Mouse (Mus musculus) right cerebral cortex, adult 18-20 months (tissue): Measurements from ENCODE around the gene Ech1.
A peak's percentile ranks its signal among the peaks of the same experiment; 100 is the strongest.

ENCODE experiments used
- DNase-seq: peaks from one replicate; pipeline ENCODE4 v3.0.0; 2022; ENCODE audit warnings: mixed read lengths

Ech1 gene

DNA sequence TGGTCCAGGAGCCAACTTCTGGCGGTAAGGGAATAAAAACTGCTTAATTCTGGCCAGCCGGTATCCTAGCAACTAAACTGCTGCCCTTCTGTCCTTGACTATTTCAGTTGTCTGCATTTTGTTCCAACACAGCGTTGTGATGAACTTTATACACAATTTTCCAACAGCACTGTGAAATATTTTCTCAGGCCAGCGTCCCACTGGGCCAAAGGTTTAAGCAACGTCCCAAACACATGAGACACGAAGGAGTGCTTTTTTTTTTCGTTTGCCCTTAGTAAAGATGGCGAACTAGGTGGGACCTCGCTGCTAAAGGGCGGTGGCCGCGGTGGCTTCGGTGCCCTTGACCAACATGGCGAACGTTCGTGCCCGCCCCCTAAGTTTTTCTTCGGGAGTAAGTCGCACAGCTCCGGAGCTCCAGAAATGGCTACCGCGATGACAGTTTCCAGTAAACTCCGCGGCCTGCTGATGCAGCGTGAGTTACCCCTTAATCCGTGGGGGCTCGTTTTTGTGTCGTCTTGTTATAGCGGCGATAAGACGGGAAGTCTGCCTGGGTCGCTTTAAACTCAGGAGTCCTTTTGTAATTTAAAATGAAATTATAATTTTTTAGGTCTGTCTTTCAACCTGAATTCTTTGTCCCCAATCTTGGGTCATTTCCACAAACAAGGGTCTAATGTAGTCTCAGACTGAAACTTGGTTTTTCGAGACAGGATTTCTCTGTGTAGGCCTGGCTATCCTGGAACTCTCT, at the start of gene Ech1:
Ech1 (plus strand) TSS at position 277 of the 745 bp plus-strand sequence.
- DNase-seq = peak; percentile 90

DNA sequence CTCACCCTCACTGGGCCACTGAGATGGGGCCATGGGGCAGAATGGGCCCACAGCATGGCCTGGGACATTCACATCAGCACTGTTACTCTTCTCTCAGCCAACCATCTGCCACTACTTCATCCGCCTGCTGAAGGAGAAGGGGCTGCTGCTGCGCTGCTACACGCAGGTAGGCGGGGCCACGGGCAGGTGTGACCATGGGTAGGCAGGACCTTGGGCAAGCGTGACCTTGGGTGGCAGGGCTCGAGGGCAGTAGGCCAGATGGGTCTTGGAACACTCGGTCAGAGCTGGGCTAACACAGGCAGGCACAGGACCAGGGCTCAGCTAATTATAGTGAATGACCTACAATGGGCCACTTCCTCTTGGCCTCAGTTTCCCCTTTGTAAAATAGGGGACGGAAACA, 46.2 kb upstream of the Ech1 start:
- no peak for DNase-seq

DNA sequence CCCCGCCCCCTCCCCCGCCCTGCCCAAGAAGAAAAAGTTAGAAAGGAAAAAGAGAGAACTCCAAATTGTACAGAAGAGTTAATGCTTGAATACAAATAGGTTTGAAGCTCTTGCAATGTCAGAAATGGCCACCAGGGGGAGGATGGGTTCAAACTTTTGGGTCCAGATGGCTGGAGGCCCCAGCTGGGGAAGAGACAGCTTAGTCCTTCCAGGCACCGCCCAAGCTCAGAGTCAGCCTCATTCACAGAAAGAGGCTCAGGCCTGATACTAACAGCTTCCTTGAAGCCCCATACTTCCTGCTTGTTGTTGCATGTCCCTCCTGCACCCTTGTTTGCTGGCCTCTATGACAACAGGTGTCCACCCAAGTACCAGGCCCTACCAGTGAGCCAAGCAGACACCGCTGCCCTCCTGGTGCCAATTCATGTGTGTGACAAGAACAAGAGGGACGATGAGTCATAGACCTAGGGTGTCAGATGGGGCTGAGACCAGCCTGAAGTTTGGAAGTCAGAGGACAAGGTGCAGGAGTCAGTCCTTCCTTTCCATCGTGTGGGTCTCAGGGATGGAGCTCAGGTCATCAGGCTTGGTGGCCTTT, 44.9 kb upstream of the Ech1 start:
- DNase-seq = peak; percentile 84

DNA sequence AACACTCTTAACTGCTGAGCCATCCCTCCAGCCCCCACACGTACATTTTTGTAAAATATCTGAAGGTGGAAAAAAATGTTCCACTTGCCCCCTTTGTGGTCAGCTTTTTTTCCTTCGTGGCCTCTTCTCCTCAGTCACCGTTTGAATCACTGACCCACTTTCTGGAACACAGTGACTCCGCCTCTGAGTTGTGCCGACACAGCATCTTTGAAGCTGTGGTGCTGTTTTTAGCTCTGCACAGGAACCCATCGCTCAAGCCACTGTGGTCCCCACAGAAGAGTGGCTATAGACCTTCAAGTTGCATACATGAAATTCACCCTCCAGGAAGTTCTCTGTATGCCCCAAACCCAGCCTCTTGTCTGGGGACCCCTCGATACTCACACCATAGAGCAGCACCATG, 44.2 kb upstream of the Ech1 start:
- peak; percentile 68 for DNase-seq

DNA sequence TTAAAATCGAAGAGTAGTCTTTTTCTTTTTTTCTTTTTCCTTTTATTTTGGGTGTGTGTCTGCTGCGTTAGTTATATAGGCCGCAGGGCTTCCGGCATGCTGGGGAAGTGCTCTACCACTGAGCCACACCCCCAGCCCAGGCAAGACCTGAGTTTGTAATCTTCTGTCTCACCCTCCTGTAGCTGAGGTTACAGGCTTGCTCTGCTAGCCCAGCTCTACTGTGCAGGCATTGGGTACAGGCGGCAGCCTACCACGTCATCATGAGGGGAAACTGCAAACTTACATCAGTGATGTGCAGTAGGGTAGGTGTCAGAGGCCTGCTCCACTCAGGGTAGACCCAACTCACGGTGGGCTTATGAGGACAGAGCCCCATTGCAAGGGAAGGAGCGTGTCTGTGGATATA, 43.8 kb upstream of the Ech1 start:
- DNase-seq = no peak

DNA sequence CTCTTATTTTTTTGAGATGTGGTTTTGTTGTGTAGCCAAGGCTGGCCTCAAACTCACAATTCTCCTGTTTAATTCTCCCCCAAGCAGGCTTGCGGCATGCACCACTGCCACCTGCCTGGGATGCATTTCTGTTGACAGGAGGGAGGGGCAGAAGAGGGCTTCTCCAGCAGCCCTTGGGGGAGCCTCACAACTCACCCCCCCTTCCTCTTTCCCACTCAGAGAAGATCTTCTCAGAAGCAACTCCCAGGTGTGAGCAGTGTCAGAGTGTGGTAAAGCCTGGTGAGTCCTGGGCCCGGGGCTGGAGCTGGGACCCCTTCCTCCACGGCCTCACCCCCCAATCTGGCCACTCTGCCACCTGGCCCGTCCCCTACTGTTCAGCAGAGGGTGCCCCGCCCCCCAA, 39.9 kb upstream of the Ech1 start:
- no peak for DNase-seq

DNA sequence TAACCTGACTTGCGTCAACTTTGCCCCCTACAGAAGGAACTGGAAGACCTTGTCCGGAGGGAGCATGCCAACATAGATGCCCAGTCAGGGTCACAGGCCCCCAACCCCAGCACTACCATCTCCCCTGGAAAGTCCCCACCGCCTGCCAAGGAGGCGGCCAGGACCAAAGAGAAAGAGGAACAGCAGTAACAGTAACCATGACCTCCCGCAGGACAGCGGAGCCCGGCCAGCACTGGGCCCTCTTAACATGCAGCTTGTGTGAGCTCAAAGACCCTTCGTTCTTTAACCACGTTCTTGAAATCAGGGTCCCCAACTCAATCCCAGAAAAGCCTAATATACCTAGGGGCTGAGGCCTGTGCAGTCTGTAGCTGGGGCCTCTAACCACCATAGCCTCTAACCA, 37.1 kb upstream of the Ech1 start:
- DNase-seq = no peak

DNA sequence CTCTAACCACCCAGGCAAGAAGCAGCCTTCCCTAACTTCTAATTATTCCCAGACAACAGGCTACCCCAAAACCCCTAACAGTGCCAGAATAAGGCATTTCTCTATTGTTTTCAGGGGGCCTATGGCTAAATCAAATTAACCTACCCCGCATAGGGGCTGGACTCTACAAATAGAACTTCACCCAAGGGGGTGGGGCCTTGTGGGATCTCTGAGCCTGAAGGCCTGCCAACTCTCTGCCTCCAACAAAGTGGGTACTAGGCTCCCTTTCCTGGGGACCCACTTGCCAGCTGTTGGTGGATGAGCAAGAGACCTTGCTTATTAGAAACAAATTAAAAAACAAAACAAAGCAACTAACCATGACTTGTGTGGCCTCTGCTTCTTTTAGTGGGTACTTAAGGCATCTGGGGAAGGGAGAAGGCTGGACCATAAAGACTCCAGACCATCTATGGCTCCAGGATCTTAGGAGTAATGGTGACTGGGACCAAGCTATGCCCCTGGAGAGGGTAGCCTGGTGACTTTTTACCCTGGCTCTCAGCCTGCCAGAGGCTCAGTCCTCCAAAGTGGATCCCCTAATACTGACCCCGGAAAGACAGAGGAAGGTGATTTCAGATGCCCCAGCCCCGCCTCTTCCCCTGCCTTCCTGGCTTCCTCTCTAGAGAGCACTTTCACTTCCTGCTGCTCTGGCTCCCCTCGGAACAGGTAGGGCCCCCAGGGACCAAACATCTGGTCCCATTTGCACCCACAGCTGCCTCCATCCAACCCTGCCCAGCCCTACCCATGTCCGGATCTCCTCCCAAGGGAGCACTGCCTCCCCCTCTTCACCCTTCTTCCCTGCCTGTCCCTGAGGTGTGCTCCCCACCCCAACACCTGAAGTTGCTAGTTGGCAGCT, 36.5 kb upstream of the Ech1 start, which contains the start of gene Rinl:
Rinl (plus strand) TSS at position 663 of the 889 bp plus-strand sequence.
- DNase-seq = no peak

DNA sequence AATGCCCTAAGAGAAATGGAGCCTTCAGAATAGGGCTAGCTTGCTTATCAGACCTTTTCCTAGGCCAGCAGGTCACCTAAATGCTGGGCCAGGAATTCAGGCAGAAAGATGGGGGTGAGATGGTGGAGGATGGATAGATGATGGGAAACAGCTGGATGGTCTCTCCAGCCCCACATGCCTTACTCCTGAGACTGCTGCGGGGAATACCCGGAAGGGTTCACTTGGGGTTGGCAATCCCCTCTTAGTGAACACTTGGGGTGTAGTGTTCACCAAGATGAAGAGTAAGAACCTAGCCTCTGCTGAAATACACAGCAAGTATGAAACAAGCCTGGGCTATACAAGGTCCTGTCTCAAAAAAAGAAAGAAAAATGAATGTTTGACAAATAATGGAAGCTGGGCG, 35.8 kb upstream of the Ech1 start:
- no peak for DNase-seq

DNA sequence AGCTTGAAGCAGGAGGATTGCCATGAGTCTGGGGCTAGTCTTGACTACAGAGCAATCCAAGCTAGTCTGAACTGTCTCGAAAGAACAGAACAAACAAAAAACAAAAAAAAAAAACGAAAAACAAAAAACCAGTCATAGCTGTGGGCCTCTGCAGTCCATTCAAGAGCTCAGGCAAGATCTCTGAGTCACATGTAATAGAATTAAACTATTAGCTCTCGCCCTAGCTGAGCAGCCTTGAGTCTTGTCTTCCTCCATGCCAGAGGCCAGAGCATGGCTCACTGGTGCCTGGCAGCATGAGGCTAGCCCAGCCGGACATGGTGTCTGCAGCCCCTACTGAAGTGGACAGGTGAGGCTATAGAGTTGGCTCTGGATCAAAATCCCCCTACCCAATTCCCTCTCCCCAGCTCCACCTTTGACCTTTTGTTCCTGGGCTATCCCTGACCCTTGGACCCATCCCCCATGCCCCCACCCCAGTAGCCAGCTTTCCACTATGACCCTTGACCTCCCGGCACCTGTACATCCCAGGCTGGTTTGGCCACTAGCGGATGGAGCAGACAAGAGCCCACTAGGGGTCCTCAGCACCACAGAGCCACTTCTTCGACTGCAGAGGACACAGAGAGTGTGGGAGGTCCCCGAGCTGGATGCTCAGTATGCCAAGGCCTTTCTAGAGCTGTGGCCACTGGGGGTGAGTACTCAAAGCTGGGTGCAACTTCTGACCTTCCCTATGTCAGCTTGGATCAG, 34.8 kb upstream of the Ech1 start:
- DNase-seq = no peak

DNA sequence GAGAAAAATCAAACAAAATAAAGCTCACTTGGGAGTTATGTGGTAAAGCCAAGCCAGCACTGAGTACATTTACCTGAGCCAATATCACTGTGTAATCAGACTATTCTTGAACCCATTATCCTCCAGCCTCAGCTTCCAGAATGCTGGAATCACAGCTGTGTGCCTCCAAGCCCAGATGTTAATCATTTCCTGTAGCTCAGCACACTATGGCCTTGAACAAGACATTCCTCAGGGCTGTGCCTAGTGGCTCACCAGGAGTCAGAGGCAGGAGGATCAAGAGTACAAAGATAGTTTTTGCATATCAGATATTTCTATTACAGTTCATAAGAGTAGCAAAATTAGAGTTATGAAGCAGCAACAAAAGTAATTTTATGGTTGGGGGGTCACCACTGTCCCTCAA, 33.3 kb upstream of the Ech1 start:
- DNase-seq = no peak

DNA sequence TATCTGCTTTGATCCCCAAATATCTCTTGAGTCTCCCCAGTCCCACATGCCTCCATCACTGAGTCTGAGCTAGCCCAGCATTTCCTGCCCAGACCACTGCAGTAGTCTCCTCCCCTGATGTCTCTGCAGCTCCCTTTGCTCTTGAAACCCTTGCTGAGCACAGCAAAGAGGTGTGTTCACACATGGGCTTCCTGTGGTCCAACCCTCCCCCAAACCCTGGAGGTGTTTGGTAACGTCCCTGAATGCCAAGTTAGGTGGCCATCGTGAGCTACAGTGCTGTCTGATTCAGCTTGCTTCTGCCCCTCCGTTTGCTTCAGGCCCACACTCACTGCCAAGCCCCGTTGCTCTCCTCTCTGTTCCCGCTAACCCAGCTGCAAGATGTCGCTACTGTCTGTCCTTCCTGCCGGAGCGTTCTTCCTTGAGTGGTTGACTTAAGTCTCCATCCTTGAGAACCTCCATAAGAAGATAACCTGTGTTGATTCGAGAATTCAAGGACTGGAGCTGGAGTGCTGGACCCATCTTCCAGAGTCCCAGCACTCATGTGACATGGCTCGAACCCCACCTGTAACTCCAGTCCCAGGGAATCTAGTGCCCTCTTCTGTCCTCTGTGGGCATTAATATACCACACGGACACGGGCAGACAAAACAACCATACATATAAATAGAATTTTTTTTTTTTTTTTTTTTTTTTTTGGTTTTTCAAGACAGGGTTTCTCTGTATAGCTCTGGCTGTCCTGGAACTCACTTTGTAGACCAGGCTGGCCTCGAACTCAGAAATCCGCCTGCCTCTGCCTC, 32.4 kb upstream of the Ech1 start:
- DNase-seq = no peak

DNA sequence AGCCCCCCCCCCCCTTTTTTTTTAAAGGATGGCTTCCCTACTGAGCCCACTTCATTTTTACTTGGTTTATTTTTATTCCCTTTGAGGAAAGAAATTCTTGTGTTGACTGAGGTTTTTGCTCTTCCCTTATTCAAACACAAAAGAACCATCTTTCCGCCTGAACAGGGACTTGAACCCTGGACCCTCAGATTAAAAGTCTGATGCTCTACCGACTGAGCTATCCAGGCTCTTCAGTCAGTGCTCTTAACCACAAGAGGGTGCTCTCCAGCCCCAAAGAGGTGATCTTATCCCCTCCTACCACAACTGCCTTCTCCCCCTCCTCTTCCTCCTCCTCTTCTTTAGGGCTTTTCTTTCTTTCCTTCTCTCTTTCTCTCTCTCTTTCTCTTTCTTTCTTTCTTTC, 31.2 kb upstream of the Ech1 start:
- DNase-seq = no peak

DNA sequence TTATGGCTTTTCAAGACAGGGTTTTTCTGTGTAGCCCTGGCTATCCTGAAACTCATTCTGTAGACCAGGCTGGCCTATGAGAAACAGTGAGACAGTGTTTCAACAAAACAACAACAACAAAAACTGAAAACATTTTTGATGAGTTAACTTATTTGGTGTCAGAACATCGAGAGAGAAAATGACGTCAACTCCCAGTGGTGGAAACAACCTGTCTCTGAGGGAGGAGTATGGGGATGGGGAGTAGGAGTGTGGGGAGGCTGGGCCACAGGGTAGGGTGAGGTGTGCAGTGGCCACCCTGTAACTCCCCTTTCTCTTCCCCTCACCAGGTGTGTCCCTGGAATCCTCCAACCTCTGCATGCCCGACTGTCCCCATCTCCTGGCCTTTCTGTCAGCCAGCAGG, 30.5 kb upstream of the Ech1 start:
- DNase-seq = no peak

DNA sequence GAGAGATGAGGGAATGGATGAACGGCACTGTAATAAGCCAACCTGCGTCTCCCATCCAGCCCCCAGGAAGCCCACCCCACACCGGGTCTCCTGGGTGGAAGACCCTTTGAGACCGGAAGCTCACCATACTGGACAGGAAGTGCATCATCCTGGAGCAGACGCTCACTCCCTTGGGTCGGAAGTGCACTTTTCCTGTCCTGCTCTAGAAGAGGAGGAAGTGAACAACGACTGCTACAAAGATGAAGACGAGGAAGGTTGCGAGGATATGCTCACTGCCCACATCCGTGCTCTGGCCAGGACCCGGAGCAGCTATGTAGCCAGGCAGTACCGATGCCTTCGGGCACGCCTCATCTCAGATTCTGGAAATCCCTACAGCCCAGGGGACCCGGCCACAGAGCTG, 29.2 kb upstream of the Ech1 start:
- no peak for DNase-seq

DNA sequence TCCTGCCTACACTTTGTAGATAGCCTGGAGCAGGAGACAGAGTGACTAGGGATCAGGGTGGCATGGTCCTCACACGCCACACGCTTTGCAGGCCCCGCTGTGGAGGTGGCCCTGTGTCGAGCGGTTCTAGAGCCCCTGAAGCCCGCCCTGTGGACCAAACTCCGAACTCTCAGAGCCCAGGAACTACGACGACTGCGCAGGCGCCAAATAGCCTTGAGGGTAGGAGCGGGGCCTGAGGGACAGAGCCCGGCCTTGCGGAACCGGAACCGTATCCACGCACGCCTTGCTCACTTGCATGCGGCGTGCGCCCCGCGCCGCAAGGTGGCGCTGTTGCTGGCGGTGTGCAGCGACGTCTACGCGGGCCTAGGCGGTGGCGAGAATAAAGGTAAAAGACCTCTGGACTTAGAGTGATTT, 28.4 kb upstream of the Ech1 start:
- peak; percentile 82 for DNase-seq

DNA sequence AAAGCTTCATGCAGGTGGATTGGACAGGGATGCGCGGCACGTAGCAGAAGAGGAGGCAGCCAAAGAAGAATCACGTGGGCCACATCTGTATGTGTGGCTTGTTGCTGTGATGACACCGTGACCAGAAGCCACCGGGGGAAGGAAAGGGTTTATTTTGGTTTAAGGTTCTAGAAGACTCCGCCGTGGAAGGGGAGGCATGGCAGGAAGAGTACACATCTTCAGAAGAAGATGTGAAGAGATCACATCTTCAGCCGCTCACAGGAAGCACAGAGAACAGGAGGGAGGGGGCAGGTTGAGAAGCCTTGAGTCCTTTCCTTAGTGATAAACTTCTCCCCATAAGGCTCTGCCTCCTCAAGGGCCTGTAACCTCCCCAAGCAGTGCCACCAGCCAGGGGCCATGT, 25.0 kb upstream of the Ech1 start:
- DNase-seq = no peak

DNA sequence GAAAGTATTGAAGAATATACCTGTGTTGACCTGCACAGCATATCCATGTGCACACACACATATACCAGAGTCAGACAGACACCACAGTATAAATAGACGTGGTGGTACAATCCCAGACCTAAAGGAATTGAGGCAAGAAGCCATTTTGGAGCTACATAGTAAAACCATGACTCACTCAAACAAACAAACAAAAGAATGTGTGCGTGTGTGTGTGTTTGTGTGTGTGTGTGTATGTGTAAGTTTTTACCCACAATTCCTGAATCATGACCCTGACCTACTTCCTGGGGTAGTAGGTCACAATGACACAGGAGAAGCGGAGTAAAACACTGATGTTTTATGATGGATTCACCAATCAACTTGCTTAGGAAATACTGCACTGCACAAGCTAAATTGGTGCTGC, 23.6 kb upstream of the Ech1 start:
- DNase-seq = no peak

DNA sequence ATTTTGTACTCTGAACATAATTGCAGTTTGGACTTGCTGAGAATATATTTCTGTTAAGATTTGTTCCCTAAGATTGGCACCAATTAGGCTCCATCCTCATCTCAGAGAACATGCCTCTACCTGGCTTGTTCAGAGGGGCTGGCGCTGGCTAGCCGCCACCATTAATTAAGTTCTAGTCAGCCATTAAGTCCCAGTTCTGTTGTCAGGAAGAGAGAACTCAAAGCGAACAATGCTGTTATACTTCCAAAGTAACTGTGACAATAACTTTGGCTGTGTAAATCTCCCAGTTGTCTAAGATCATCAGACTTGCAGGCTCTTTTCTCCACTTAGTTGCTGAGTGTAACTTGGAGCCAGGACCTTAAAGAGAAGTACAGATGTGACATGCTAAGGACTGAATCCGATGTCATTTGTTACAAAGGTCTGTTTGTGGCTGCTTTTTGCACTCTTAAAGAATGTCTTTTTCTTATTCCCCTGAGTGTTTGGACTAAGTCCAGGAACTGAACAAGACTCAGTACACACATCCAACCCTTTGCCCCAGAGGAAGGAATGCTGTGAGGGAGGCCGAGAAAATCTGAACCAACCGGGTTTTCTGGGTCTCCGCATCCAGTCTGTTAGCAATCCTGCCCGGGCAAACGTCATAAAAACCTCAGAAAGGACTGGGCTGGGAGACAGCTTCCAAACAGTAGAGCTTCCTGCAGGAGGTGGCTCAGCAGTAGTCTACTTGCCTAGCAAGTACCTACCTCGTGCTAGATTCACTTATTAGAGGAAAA, 22.9 kb upstream of the Ech1 start:
- DNase-seq = no peak

DNA sequence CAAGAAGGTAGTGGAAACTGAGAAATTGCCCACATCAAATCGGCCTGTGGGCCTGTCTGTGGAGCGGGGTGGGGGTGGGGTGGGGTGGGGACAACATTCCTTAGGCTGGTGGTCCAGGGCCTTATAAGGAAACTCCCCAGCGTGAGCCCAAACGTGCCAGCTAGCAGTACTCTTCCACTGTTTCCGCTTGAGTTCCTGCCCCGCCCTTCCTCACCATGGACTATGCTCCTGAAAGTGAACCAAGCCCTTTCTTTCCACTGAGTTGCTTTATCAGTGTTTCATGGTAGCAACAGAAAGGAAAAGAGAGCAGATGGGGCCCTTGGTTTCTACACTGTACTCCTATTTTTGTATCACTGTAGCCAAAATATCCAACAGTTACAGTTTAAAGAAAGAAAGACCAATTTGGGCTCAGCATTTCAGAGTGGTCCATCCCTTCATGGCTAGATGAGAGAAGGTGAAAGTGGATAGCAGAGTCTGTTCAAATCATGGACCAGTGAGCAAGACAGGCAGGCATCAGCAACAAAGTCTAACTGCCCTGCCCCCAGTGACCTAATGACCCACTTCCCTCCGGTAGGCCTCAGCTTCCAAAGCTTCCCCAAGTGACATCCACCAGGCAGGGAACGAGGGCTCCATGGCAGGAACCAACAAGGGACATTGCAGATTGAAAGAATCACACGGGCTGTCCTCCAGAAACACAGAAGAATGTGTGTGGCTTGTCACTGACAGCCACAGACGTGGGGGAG, 22.0 kb upstream of the Ech1 start:
- no peak for DNase-seq

DNA sequence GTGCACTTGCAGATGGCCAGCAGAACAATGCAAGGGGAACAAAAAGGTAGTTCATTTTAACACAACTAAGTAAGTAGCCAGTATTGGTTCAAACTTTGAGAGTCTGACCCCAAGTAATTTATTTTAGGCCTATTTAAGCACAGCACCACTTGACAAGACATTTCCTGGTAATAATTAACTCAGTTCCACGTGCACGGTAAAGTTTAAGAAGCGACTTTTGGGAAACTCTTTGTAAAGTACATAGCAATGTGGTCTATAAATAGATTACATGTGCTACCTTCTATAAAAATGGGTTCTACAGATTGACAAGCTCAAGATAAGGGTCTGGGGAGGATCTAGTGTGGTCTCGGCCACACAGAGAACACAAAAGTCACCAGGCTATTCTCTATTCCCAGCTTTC, 21.3 kb upstream of the Ech1 start:
- DNase-seq = no peak
